Mouse (Mus musculus) MEL (cell line): ENCODE data around the gene Lmo4. TPM values are rescaled to one million over a fixed set of nuclear protein-coding genes. Genes with fewer than 3 reads are reported as not detected.

Source experiments
- DNase-seq: peaks from one replicate; pipeline ENCODE4 v3.0.0; 2011; ENCODE audit warnings: low read depth, low spot score
- H3K27ac ChIP-seq: 2 replicates; pipeline ENCODE4 v1.5.1; 2012; ENCODE audit warnings: low read depth, mild to moderate bottlenecking, control low read depth, low read length, moderate library complexity; ENCODE audit not compliant: control insufficient read depth
- H3K27me3 ChIP-seq, 2 experiments: fragments of 150-350 bp in 1 of 2; sonication (generic) in 1 of 2; 2 replicates each; pipeline ENCODE4 v1.6.1; 2012; ENCODE audit warnings: low read length in 2 of 2, mild to moderate bottlenecking in 2 of 2, improper control_type of control experiment in 1 of 2, moderate library complexity in 1 of 2; ENCODE audit not compliant: insufficient read depth in 2 of 2, control insufficient read depth in 1 of 2
- H3K36me3 ChIP-seq, 2 experiments: 2 replicates each; pipeline ENCODE4 v1.6.1; 2012 to 2014; ENCODE audit warnings: low read length in 2 of 2, improper control_type of control experiment in 1 of 2, inconsistent platforms in 1 of 2, mild to moderate bottlenecking in 1 of 2; ENCODE audit not compliant: insufficient read depth in 2 of 2, control insufficient read depth in 1 of 2
- H3K4me1 ChIP-seq, 2 experiments: fragments of 150-350 bp in 1 of 2; sonication (generic) in 1 of 2; 2 replicates each; pipeline ENCODE4 v1.6.1; 2012; ENCODE audit warnings: low read length in 2 of 2, improper control_type of control experiment in 1 of 2, mild to moderate bottlenecking in 1 of 2; ENCODE audit not compliant: insufficient read depth in 2 of 2, control insufficient read depth in 1 of 2
- H3K4me3 ChIP-seq, 2 experiments: fragments of 150-350 bp in 1 of 2; sonication (generic) in 1 of 2; 2 replicates each; pipeline ENCODE4 v1.5.1; 2012; ENCODE audit warnings: low read depth in 2 of 2, low read length in 2 of 2, mild to moderate bottlenecking in 2 of 2, moderate library complexity in 2 of 2, control low read depth in 1 of 2, improper control_type of control experiment in 1 of 2; ENCODE audit not compliant: control insufficient read depth in 1 of 2, insufficient read depth in 1 of 2
- H3K79me2 ChIP-seq: 2 replicates; pipeline ENCODE4 v1.6.1; 2012; ENCODE audit warnings: mild to moderate bottlenecking, low read length, moderate library complexity; ENCODE audit not compliant: control insufficient read depth, poor library complexity, insufficient read depth
- H3K9ac ChIP-seq: 2 replicates; pipeline ENCODE4 v1.6.1; 2012; ENCODE audit warnings: low read depth, mild to moderate bottlenecking, control low read depth, low read length, moderate library complexity; ENCODE audit not compliant: control insufficient read depth, poor library complexity, severe bottlenecking
- H3K9me3 ChIP-seq: fragments of 150-350 bp; sonication (generic); replicated peaks from 2 replicates; pipeline ENCODE4 v1.6.1; 2012; ENCODE audit warnings: mild to moderate bottlenecking, low read length, improper control_type of control experiment, moderate library complexity; ENCODE audit not compliant: insufficient read depth
- BHLHE40 ChIP-seq: IDR thresholded peaks from 2 replicates; pipeline ENCODE4 v1.6.1; 2012; ENCODE audit warnings: low read depth, mild to moderate bottlenecking, inconsistent platforms, low read length, improper control_type of control experiment, borderline replicate concordance
- CHD2 ChIP-seq: IDR thresholded peaks from 2 replicates; pipeline ENCODE4 v1.6.1; 2011; ENCODE audit warnings: low read length, improper control_type of control experiment
- ELF1 ChIP-seq: IDR thresholded peaks from 2 replicates; pipeline ENCODE4 v1.6.1; 2014; ENCODE audit warnings: low read depth, mild to moderate bottlenecking, inconsistent platforms, low read length, improper control_type of control experiment, moderate library complexity
- EP300 ChIP-seq, 2 experiments: IDR thresholded peaks; 2 replicates each; pipeline ENCODE4 v1.6.1; 2011; ENCODE audit warnings: improper control_type of control experiment in 2 of 2, low read length in 2 of 2, low read depth in 1 of 2, mild to moderate bottlenecking in 1 of 2
- ETS1 ChIP-seq: IDR thresholded peaks from 2 replicates; pipeline ENCODE4 v1.6.1; 2012; ENCODE audit warnings: low read depth, mild to moderate bottlenecking, inconsistent platforms, low read length, improper control_type of control experiment, moderate library complexity
- GATA1 ChIP-seq: IDR thresholded peaks from 2 replicates; pipeline ENCODE4 v1.6.1; 2011; ENCODE audit warnings: low read depth, low read length, improper control_type of control experiment
- HCFC1 ChIP-seq: IDR thresholded peaks from 2 replicates; pipeline ENCODE4 v1.6.1; 2012; ENCODE audit warnings: low read depth, mild to moderate bottlenecking, inconsistent platforms, low read length, improper control_type of control experiment, moderate library complexity
- MAX ChIP-seq: IDR thresholded peaks from 2 replicates; pipeline ENCODE4 v1.6.1; 2011; ENCODE audit warnings: low read length, improper control_type of control experiment
- MAZ ChIP-seq: IDR thresholded peaks from 2 replicates; pipeline ENCODE4 v1.6.1; 2012; ENCODE audit warnings: low read depth, mild to moderate bottlenecking, inconsistent platforms, low read length, improper control_type of control experiment
- MXI1 ChIP-seq: IDR thresholded peaks from 2 replicates; pipeline ENCODE4 v1.6.1; 2011; ENCODE audit warnings: mild to moderate bottlenecking, low read depth, low read length, improper control_type of control experiment
- MYC ChIP-seq: IDR thresholded peaks from 2 replicates; pipeline ENCODE4 v1.6.1; 2011; ENCODE audit warnings: low read depth, mild to moderate bottlenecking, low read length, improper control_type of control experiment, moderate library complexity
- NELFE ChIP-seq: IDR thresholded peaks from 2 replicates; pipeline ENCODE4 v1.6.1; 2011; ENCODE audit warnings: low read depth, low read length, improper control_type of control experiment
- NRF1 ChIP-seq: IDR thresholded peaks from 2 replicates; pipeline ENCODE4 v1.6.1; 2014; ENCODE audit warnings: low read depth, mild to moderate bottlenecking, inconsistent platforms, low read length, improper control_type of control experiment, moderate library complexity; ENCODE audit not compliant: poor library complexity, insufficient read depth, severe bottlenecking
- POLR2A ChIP-seq, 2 experiments: IDR thresholded peaks; 2 replicates each; pipeline ENCODE4 v1.6.1; 2011 to 2012; ENCODE audit warnings: low read length in 2 of 2, mild to moderate bottlenecking in 2 of 2, control low read depth in 1 of 2, improper control_type of control experiment in 1 of 2, low read depth in 1 of 2, moderate library complexity in 1 of 2; ENCODE audit not compliant: control insufficient read depth in 1 of 2, insufficient read depth in 1 of 2, poor library complexity in 1 of 2
- POLR2AphosphoS2 ChIP-seq: IDR thresholded peaks from 2 replicates; pipeline ENCODE4 v1.6.1; 2011; ENCODE audit warnings: low read length, improper control_type of control experiment
- RAD21 ChIP-seq: IDR thresholded peaks from 2 replicates; pipeline ENCODE4 v1.6.1; 2011; ENCODE audit warnings: mild to moderate bottlenecking, low read depth, low read length, improper control_type of control experiment
- RCOR1 ChIP-seq: IDR thresholded peaks from 2 replicates; pipeline ENCODE4 v1.6.1; 2012; ENCODE audit warnings: low read depth, mild to moderate bottlenecking, inconsistent platforms, low read length, improper control_type of control experiment
- SIN3A ChIP-seq: IDR thresholded peaks from 2 replicates; pipeline ENCODE4 v1.6.1; 2012; ENCODE audit warnings: low read length, improper control_type of control experiment, inconsistent platforms
- TBP ChIP-seq: IDR thresholded peaks from 2 replicates; pipeline ENCODE4 v1.8.0; 2011; ENCODE audit warnings: low read depth, low read length, improper control_type of control experiment
- TCF12 ChIP-seq: IDR thresholded peaks from 2 replicates; pipeline ENCODE4 v1.6.1; 2014; ENCODE audit warnings: low read depth, mild to moderate bottlenecking, inconsistent platforms, low read length, improper control_type of control experiment, moderate library complexity
- USF2 ChIP-seq, 2 experiments: IDR thresholded peaks; 2 replicates each; pipeline ENCODE4 v1.6.1; 2011 to 2012; ENCODE audit warnings: improper control_type of control experiment in 2 of 2, low read length in 2 of 2, borderline replicate concordance in 1 of 2, inconsistent platforms in 1 of 2, low read depth in 1 of 2, mild to moderate bottlenecking in 1 of 2; ENCODE audit not compliant: insufficient read depth in 1 of 2
- ZMIZ1 ChIP-seq: IDR thresholded peaks from 2 replicates; pipeline ENCODE4 v1.6.1; 2012; ENCODE audit warnings: low read depth, mild to moderate bottlenecking, inconsistent platforms, low read length, improper control_type of control experiment, moderate library complexity
- ZNF384 ChIP-seq: IDR thresholded peaks from 2 replicates; pipeline ENCODE4 v1.6.1; 2012; ENCODE audit warnings: low read depth, mild to moderate bottlenecking, inconsistent platforms, low read length, improper control_type of control experiment
- polyA plus RNA-seq, 2 experiments: library from polyadenylated mRNA; stranded (reverse) in 1 of 2; unstranded in 1 of 2; fragments of >175 nt in 1 of 2; fragments of >200 nt in 1 of 2; gene quantifications; 2 replicates each; pipeline versions ENCODE4 v1.2.1 to v1.2.4; 2012; ENCODE audit warnings: low replicate concordance in 2 of 2, low read depth in 1 of 2; ENCODE audit not compliant: insufficient read length in 2 of 2, insufficient read depth in 1 of 2, missing spikeins in 1 of 2
- total RNA-seq: library from RNA; depleted of rRNA; stranded (reverse); fragments of 300-350 nt; gene quantifications from 2 replicates; pipeline ENCODE4 v1.2.3, GENCODE M21; 2012

Lmo4 gene
- total and polyA plus RNA-seq, 3 experiments, result 13.7 to 29.3 TPM; not detected in 1

- Histone ChIP-seq H3K27ac (peak overlapping the region; percentile 76), H3K27me3 (no peaks in the 10 kb centered on the region), H3K4me3 (peak overlapping the region; percentile 66 to 80), H3K4me1 (peaks cover 5 to 12% of the 10 kb centered on the region in 2 experiments), H3K36me3 (peaks cover 0 to 11% of the 10 kb centered on the region in 2 experiments; a peak in 3 of 4 replicates)
- peak; percentile 95 for DNase-seq
- no peak for TF ChIP-seq CHD2
- peak; percentile 53 for TF ChIP-seq MAZ
- TF ChIP-seq NRF1, result no peak
- TF ChIP-seq ZMIZ1, result peak; percentile 91
- TF ChIP-seq POLR2AphosphoS2, result peak; percentile 35; the same call in 1 of the 2 replicates
- TF ChIP-seq POLR2A (IDR thresholded peaks at IDR 0.05; ENCODE audit: control insufficient read depth in 1 of 2, insufficient read depth in 1 of 2, low read depth in 1 of 2, low read length in 2 of 2, poor library complexity in 1 of 2), result peak; percentile 79 to 90; a peak in 2 of 4 replicates
- TF ChIP-seq MAX, result peak; percentile 74; the same call in 1 of the 2 replicates
- peak; percentile 95 for TF ChIP-seq MXI1
- TF ChIP-seq HCFC1, result peak; percentile 77
- no peak for TF ChIP-seq RAD21
- TF ChIP-seq TCF12, result no peak
- TF ChIP-seq TBP, result peak; percentile 59
- TF ChIP-seq NELFE, result peak; percentile 83
- TF ChIP-seq RCOR1, result 0 out of 2 replicates have a peak, but pooled peaks have one; percentile 22
- no peak for TF ChIP-seq MYC
- no peak for TF ChIP-seq ELF1
- 0 out of 2 replicates have a peak, but pooled peaks have one; percentile 36 for TF ChIP-seq BHLHE40
- TF ChIP-seq ZNF384, result no peak
- TF ChIP-seq SIN3A, result peak; percentile 56; the same call in 1 of the 2 replicates
- TF ChIP-seq, all 39 proteins: peak for 12
- Histone ChIP-seq H3K9me3 (no peaks in the 10 kb centered on the region), H3K79me2 (peaks cover 22% of the 10 kb centered on the region), H3K9ac (peak overlapping the region; percentile 94)
These were observed 532 bp upstream of the Lmo4 start for GRCm38 (mm10) chr3:144205351-144206153.

GRCm38 (mm10) chr3:144203988-144204412 is 1.0 kb downstream of the Lmo4 start:
- Histone ChIP-seq H3K4me1 (peaks cover 5 to 19% of the 10 kb centered on the region in 2 experiments), H3K27ac (peak overlapping the region; percentile 78)
- peak; percentile 63 for DNase-seq

More at GRCm38 (mm10) chr3:144203988-144204412, 1.0 kb downstream of the Lmo4 start:
- peaks cover 0 to 18% of the 10 kb centered on the region in 2 experiments; a peak in 3 of 4 replicates for H3K36me3 ChIP-seq
- peak overlapping the region; percentile 94 for H3K9ac ChIP-seq
- H3K79me2 ChIP-seq, result peaks cover 24% of the 10 kb centered on the region
- peak overlapping the region; percentile 87 to 96 for H3K4me3 ChIP-seq
- TF ChIP-seq ZNF384 (peak; percentile 55; the same call in 1 of the 2 replicates), USF2 (IDR thresholded peaks at IDR 0.05; ENCODE audit: borderline replicate concordance in 1 of 2, insufficient read depth in 1 of 2, low read depth in 1 of 2, low read length in 2 of 2) (no peak), ETS1 (no peak), RCOR1 (no peak), EP300 (IDR thresholded peaks at IDR 0.05; ENCODE audit: low read depth in 1 of 2, low read length in 2 of 2) (no peak; a peak in 1 of 4 replicates), GATA1 (peak; percentile 18; the same call in 1 of the 2 replicates)
- no peaks in the 10 kb centered on the region for H3K27me3 ChIP-seq
- H3K9me3 ChIP-seq, result no peaks in the 10 kb centered on the region
